Mouse (Mus musculus) cerebral cortex, adult 2 months (tissue): ENCODE measurements around the gene Ddx4.

Source experiments
- WGBS: fragments of 180-500 bp; shearing (Covaris S2); methylation state at CpG from one replicate; pipeline ENCODE4 v1.1.7; 2018; 5-methylcytosine and 5-hydroxymethylcytosine counted together

The Ddx4 gene

DNA sequence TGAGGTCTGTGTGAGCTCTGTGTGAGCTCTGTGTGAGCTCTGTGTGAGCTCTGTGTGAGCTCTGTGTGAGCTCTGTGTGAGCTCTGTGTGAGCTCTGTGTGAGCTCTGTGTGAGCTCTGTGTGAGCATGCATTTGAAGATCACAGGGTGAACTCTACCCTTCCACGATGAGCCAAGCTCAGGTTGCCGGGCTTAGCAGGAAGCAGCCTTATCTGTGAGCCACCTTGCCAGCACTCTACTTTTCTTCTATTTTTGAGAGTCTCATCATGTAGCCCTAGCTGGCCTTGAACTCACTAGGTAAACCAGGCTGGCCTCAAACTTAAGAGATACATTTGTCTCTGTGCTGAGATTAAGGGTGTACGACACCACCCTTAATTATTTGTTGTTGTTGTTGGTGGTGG lies 15.8 kb downstream of the Ddx4 start:
- 77% methylated on average over 3 of the region's 3 CpGs for WGBS

- 76% methylated on average over 7 of the region's 7 CpGs for WGBS
These were observed 17.0 kb downstream of the Ddx4 start for GRCm38 (mm10) chr13:112635174-112635837.

GRCm38 (mm10) chr13:112624622-112625021 lies 27.7 kb downstream of the Ddx4 start:
- 79% methylated on average over 3 of the region's 3 CpGs for WGBS

- 77% methylated on average over 7 of the region's 7 CpGs for WGBS
These were observed 28.6 kb downstream of the Ddx4 start for GRCm38 (mm10) chr13:112623656-112624055.

GRCm38 (mm10) chr13:112621592-112621991 lies 30.7 kb downstream of the Ddx4 start:
- WGBS, result 63% methylated on average over 3 of the region's 3 CpGs

DNA sequence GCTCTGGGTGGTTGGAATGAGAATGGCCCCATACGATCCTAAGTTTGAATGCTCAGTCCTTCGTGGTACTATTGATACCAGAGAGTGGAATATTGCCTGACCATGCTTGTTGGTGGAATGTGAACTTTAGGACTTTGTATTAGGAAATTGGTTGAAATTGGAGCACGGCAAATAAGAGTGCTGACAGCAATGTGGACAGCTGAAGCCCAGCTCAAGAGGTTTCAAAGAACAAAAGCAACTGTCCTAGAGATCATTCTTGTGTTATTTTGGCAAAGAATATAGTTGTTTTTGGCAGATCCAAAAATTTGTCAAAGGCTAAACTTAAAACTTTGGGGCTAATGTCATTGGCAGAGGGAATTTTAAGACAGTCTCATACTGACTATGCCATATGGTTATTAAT lies 43.7 kb downstream of the Ddx4 start:
- WGBS, result 90% methylated on average over 3 of the region's 3 CpGs

- WGBS, result 72% methylated on average over 4 of the region's 4 CpGs
These were observed 47.9 kb downstream of the Ddx4 start for GRCm38 (mm10) chr13:112604411-112604810.

DNA sequence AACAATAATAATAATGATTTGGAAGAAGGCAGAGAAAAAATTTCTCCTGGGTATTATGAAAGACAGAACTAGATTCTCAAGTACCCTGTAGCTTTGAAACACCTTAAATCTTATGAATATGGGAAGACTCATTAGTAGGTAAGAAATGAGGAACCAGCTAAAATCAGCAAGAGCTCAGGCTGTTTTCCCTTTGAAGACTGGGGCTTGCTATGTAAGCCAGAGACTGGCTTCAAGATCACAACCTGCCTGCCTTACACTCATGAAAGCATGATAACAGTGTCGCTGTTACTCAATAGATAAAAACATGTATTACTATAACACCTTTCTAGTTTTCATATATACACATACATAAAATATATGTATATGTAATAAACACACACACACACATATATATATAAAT lies 48.4 kb downstream of the Ddx4 start:
- 100% methylated on average over 1 of the region's 1 CpGs for WGBS

- WGBS, result 94% methylated on average over 2 of the region's 2 CpGs
These were observed 49.7 kb downstream of the Ddx4 start for GRCm38 (mm10) chr13:112602607-112603006.

DNA sequence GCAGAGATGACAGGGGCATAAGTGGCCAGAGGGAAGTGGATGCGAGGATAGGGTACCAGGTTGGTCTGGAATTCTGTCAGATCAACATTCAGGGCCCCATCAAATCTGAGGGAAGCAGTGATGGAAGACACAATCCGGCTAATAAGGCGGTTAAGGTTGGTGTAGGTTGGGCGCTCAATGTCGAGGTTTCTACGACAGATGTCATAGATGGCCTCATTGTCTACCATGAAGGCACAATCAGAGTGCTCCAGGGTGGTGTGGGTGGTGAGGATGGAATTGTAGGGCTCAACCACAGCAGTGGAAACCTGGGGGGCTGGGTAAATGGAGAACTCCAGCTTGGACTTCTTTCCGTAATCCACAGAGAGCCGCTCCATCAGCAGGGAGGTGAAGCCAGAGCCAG lies 58.0 kb downstream of the Ddx4 start, which contains the start of gene Il31ra:
Gene Il31ra (minus strand): TSS at position 101 of the 400 bp plus-strand sequence.
- 98% methylated on average over 5 of the region's 8 CpGs for WGBS

DNA sequence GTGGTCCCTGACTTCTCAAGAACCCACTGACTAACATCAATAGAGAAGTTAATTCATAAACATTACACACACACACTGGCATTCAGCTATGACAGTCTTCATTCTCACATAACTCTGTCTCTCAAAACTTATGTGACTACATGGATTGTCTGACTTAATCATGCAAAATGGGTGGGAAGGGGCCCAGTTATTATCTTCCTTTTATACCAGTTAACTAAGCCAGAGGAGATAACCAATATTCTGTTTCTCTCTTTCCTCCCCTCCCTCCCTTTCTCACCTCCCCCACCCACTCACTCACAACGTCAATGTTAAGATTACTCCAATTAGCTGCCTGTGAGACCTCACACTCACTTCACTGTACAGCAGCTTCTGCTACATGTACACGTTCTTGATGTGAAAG lies 62.0 kb downstream of the Ddx4 start:
- 57% methylated on average over 2 of the region's 2 CpGs for WGBS

GRCm38 (mm10) chr13:112584556-112585237 lies 67.6 kb downstream of the Ddx4 start:
- WGBS, result 55% methylated on average over 7 of the region's 7 CpGs

DNA sequence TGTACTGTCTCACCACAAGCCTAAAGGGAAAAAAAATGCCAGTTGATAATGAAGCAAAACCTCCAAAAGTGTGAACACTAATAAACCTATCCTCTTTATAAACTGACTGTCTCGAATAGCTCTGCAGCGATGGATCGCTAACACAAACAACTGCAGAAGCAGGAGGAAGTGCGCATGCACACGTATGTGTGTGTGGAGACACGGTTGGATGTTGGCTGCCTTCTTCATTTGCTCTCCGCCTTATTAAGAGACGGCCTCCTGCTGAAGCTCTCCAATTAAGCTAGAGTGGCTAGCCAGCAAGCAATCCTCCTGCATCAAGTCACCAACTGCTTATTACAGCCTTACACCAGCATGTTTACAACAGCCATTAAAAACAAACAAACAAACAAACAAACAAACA lies 70.0 kb downstream of the Ddx4 start:
- WGBS, result 72% methylated on average over 8 of the region's 8 CpGs

DNA sequence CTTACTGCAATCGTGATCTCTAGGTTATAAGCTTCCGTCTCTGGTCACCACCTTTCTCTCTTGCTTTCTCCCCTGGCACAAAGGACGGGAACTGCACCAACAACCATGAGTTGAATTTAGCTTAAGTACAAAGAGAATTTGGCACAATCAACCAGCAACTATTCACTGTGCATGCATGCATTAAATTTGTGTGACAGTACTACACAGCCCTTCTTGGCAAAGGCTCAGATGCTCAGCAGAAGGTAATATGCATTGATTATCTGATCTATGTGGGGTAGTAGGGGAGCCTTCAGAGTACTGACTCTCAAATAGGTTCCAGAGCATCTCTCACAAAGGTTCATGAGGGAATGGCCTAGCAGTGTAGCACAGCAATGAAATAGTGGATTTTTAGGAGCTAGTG lies 70.5 kb downstream of the Ddx4 start:
- 76% methylated on average over 3 of the region's 3 CpGs for WGBS

GRCm38 (mm10) chr13:112580590-112581320 lies 71.5 kb downstream of the Ddx4 start:
- WGBS, result 50% methylated on average over 11 of the region's 11 CpGs

DNA sequence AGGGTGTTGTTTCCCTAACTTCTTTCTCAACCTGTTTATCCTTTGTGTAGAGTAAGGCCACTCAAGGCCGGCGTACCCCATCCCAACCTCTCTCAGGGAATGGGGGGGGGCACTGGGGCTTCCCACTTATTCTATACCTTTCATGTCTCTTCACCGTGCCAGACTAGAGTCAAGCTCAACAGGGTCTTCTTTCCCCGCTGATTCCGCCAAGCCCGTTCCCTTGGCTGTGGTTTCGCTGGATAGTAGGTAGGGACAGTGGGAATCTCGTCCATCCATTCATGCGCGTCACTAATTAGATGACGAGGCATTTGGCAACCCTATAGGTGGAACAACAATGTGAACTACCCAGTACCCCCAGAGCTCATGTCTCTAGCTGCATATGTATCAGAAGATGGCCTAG lies 74.2 kb downstream of the Ddx4 start:
- 90% methylated on average over 11 of the region's 11 CpGs for WGBS

DNA sequence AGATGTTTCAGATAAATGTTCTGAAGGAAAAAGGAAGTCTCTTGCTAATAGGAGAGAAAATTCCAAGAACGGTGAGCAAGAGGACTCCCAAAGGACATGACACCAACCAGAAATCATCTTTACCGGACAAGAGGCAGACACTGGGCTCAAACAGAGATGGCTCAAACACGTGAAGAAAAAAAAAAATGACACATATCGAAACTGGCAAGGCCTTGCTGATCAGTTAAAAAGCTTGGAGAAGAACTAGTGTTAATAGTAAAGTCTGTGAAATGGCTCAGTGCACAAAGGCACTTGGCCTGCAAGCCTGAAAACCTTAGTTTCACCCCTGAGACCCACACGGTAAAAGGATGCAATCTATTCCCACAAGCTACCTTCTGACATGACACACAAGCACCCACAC lies 81.5 kb downstream of the Ddx4 start:
- 87% methylated on average over 5 of the region's 5 CpGs for WGBS

- WGBS, result 74% methylated on average over 4 of the region's 4 CpGs
These were observed 82.7 kb downstream of the Ddx4 start for GRCm38 (mm10) chr13:112569606-112570005.

- 49% methylated on average over 6 of the region's 6 CpGs for WGBS
These were observed 91.6 kb downstream of the Ddx4 start for GRCm38 (mm10) chr13:112560554-112561138.

DNA sequence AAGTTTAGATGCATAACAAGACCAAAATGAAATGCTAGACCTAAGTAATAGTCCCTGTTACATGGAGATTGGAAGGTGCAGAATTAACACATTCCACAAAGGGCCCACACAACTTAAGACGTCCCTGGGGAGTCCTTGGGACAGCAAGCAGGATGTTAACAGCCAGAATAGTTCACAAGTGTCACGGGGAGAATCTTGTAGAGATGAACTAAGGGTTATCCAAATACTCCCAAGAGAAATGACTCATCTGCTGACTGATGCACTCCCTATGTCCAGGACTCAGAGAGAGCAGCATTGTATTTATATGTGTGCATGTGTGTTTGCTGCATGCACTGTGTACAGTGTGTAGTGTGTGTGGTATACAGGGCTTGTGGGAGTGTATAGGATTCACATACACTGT lies 95.8 kb downstream of the Ddx4 start:
- WGBS, result 63% methylated on average over 2 of the region's 2 CpGs

- 99% methylated on average over 5 of the region's 5 CpGs for WGBS
These were observed 99.0 kb downstream of the Ddx4 start for GRCm38 (mm10) chr13:112553304-112553703.
